Mouse (Mus musculus) layer of hippocampus, adult 18-20 months (tissue): Measurements from ENCODE around the gene Megf11. TPM values are rescaled to one million over a fixed set of nuclear protein-coding genes. Genes with fewer than 3 reads are reported as not detected.

Experiments
- DNase-seq, 2 experiments: peaks; one replicate each; pipeline ENCODE4 v3.0.0; 2022; ENCODE audit warnings: low spot score in 2 of 2
- total RNA-seq, 2 experiments: library from RNA; stranded (reverse); gene quantifications; 2 replicates each; pipeline ENCODE4 v1.2.3; 2021

Gene Megf11
- total RNA-seq, 2 experiments from 2014 or later = 12.7 to 14.3 TPM

DNA sequence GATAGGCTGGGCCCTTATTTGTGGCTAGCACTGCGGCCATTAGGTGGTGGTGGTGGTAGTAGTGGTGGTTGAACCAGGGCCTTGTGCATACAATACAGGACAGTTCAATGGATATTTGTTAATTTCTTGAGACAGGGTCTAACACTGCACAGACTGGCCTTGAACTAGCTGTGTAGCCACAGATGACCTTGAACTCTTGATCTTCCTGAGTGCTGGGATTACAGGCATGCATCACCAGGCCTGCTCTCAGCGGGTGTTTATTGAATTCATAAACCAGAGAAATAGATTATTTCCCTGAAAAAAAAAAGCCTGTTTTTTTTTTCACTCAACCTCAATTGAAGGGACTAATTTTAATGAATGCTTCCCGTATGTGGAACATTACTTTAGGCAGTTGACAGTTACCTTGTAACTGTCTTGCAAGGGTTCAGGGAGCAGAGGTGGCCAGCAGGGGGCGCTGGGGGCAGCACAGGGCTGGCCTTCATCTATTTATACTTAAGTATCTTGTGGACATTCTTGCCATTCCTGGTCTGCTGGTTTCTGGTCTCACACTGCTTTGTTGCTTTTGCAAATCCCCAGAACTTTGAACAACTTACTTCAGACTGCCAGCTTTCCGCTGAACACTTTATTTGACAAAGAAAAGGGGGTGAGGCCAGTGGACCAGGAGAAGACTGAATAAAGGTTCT lies 8.6 kb downstream of the Megf11 start:
- peak in 1 of 2 experiments; percentile 73 for DNase-seq

GRCm38 (mm10) chr9:64395238-64395920 lies 10.0 kb downstream of the Megf11 start:
- peak; percentile 39 to 49 for DNase-seq

GRCm38 (mm10) chr9:64397108-64397507 lies 11.7 kb downstream of the Megf11 start:
- no peak for DNase-seq

- DNase-seq = no peak
These were observed 13.7 kb downstream of the Megf11 start for GRCm38 (mm10) chr9:64399121-64399520.

DNA sequence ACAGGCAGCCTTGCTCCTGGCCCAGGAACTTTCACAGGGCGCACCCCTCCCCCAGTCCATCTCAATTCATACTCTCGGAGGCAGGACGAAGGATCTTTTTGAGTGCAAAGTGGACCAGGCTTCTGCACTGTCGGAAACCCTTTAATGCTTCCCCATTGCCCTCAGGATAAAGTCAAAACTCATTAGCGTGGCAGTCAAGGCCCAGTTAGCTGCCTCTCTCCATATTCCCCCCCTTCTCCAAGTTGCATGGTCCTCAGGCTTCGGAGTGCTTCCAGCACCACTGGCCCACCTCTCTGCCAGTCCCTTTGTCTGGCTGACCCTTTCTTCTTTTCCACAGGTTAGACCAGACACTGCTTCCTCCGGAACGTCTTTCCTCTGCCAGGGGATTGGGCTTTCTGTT lies 16.7 kb downstream of the Megf11 start:
- DNase-seq = no peak

GRCm38 (mm10) chr9:64406841-64407240 lies 21.4 kb downstream of the Megf11 start:
- DNase-seq = no peak

DNA sequence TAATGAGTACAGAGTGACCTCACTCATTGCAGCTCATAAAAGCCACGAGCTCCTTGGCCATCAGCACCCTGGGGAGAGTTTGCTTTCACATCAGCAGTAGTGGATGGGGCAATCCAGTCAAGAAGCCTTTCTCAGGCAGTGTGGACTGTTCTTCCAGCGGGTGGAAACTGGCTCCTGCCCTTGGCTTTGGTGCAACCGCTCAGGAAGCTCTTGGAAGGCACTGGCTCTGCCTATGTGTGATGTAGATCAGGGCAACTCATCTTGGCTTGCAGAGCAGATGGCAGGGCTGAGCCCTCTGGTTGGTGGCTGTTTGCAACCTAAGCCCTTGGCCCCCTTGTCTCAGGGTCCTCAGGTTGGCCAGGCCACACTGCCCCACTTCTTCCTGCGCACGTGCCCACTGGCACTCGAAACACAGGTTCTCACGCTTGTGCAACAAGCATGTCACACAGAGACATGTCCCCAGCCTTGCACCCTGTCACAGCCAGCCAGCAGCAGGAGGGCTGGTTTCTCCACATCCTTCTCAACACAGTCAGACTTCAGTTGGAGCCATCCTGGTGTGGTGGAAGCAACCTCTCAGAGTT lies 22.1 kb downstream of the Megf11 start:
- no peak for DNase-seq

- no peak for DNase-seq
These were observed 23.4 kb downstream of the Megf11 start for GRCm38 (mm10) chr9:64408821-64409220.

DNA sequence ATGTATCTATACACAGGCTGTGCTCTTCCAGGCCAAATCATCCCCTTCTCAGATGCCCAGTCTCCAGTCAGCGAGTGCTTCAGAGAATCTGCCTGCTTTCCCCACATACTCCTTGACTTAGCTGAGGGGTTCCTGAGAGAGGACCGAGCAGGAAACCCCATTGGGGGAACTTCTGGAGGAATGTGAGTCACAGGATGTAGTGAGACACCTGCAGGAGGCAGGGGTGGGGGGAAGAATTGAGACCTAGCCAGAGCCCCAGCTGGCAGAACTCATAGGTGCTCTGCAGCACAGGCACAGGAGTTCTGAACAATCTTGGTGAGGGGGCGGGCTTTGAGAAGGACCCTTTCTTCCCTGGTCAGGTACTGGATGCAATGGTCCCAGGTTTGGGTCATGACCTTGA lies 35.0 kb downstream of the Megf11 start:
- no peak for DNase-seq

DNA sequence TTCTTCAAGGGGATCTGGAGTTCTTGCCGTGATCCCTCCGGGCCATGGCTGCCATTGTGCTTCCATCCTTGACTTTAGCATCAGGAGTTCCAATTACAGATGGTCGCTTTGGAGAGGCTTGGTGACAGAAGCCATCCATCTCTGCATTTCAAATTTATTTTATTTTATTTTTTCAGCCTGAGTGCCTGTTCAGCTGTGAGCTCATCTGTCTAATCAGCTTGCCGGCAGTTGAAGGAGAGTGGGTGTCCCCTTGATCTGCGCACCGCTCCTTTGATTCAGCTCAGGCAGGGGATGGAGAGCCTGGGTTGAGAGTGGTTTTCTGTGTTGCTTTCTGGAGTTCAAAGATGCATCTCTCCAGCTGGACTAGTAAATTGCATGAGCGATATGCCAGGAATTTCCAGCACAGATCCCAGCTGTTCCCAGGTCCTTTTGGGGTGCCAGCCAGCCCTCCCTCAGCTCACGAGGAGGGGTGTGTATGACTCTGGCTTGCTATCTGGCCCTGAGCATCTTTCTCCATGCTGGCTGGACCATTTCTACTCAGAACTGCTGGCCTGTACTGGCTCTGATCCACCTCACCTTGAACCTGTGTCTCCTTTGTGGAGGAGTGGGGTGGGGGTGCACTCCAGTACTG lies 36.7 kb downstream of the Megf11 start:
- peak; percentile 17 to 51 for DNase-seq

- DNase-seq = no peak
These were observed 38.5 kb downstream of the Megf11 start for GRCm38 (mm10) chr9:64423912-64424311.

- DNase-seq = no peak
These were observed 50.7 kb downstream of the Megf11 start for GRCm38 (mm10) chr9:64436121-64436520.

DNA sequence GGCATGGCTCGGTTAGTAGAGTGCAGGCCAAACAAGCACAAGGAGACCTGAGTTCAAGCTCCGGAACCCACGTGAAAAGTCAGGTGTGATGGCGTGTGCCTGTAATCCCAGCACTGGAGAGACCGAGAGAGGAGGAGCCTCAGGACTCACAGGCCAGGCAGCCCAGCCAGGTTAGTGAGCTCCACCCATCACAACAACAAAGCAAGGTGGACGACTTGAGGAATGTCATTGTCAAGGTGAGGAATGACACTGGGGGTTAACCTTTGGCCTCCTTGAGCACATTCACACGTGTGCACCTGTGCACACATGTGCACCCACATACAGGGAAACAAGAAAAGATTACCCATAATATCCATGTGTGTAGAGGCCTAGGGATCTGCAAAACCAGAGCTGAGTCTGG lies 54.7 kb downstream of the Megf11 start:
- DNase-seq = no peak

- no peak for DNase-seq
These were observed 60.6 kb downstream of the Megf11 start for GRCm38 (mm10) chr9:64445981-64446380.

GRCm38 (mm10) chr9:64447070-64447469 lies 61.6 kb downstream of the Megf11 start:
- DNase-seq = no peak

DNA sequence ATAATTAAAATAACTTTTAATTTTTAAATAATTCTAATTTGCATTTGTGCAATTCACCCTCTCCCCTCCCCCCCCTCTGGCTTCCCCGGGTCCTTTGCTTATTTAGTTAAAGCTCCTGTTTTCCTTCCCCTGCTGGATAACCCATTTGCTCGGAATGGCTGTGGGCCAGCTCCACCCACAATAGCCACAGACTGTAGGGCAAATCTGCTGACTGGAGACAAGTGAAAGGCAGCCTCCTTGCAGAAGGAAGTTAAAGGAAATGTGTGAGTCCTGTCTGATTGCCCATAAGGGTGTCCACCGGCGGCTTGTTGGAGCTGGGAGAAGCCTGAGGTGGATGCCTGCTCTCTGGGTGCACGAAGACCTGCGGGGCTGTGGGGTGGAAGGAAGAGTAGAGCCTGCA lies 62.1 kb downstream of the Megf11 start:
- peak; percentile 42 to 58 for DNase-seq

DNA sequence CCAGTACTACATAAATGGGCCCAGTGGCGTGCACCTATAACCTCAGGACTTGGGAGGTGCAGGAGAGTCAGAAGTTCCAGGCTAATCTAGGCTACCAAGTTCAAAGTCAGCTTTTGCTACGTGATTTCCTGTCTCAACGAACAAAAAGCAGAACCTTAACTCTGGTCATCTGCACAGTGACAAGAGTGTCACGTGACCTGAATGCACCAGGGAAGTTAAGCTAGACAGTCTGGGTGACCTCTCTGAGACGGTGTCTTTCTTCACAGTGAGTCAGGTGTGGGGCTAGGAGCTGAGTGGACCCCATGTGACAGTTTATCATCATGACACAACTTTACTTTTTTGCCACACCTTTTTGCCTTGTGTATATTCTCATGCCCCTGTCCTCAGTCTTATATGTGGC lies 67.3 kb downstream of the Megf11 start:
- no peak for DNase-seq

DNA sequence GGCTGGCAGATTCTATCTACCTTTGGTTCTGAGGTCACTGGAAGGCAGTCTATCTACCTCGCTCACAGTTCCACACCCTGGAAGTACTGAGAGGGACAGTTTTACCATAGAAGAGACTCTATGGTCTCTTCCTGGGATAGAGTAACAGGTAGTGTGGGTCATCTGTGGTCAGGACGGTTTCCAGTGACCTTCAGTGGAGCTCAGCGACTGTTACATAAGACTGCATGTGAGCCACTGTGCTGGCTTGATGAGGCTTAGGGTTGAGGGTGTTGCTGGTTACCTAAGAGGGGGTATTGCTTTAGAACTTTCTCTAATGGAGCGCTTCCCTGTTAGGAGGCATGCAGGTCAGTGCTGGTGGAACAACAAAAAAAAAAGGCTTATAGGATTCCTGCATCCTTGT lies 68.8 kb downstream of the Megf11 start:
- DNase-seq = no peak

GRCm38 (mm10) chr9:64455910-64456309 lies 70.5 kb downstream of the Megf11 start:
- DNase-seq = no peak

GRCm38 (mm10) chr9:64457596-64457995 lies 72.2 kb downstream of the Megf11 start:
- no peak for DNase-seq

DNA sequence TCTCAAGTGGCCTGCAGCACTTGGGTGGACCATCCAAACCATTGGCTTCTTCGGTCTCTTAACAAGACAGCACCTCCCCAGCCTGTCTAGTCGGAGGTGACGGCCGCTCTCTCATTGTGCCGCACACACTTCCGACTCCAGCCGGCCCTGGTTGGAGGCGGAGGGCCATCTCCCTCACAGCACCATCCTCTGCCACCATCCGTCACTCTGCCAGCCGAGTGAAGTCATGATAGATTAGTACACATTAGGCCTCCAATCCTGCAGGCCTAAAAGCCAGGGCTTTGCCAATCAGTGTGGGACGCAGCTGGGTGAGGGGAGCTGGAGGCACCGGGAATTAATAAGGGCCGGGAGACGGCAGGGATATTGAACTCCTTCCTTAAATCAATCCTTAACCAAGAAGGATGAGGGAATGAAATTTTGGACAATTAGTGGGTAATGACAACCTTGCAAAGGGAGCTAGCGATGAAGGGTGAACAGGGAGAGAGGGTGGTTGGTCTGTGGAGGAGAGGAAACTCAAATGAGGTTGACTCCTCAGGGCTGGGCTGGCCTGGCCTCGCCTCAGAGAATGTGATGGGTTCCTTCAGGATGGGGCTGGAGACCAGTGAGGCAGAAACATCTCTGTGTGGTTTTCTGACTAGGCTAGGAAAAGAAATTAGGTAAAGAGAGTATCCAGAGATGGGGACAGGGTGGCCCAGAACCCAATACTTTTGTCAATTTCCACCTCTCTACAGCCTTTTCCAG lies 76.3 kb downstream of the Megf11 start:
- no peak for DNase-seq
